Mouse (Mus musculus): ENCODE results near the gene Tmem151b.

Tmem151b gene

DNA sequence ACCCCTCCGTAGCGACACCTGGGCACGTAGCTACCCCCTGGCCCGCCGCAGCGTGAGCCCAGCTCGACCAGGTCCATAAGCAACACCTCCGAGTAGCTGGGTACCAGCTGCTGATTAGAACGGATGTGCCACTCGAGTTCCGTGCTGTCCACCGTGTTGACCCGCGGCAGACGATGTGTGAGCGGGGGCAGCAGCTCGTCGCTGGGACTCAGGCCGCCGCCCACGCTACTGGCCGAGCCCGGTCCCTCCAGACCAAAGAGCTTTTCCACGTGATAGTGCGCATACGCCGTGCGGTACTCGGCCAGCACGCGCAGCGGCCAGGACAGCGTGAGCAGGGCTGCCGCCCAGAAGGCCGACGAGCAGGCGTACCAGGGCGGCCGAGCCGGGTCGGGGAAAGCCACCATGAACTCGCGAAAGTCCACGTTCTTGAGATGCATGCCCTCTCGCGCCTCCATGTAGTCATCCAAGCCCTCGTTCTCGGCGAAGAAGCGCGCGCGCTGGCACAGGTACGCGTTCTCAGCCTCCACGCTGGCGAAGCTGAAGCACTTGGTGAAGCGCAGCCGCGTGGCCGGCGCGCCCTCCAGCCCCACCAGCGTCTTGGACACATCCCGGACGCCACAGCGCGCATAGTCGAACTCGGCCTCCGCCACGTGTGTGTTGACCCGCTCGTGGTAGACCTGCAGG is 4.1 kb downstream of the Tmem151b start:
- no peak for DNase-seq (ENCODE audit: low spot score)

- no peak for DNase-seq (ENCODE audit: low spot score)
Observed at GRCm38 (mm10) chr17:45544873-45545277, 4.6 kb downstream of the Tmem151b start.

GRCm38 (mm10) chr17:45544001-45544872 is 5.2 kb downstream of the Tmem151b start:
- no peak for DNase-seq (ENCODE audit: low spot score)

- DNase-seq (ENCODE audit: low spot score) = no peak
Observed at GRCm38 (mm10) chr17:45543115-45543514, 6.4 kb downstream of the Tmem151b start.

GRCm38 (mm10) chr17:45542705-45543104 is 6.8 kb downstream of the Tmem151b start:
- DNase-seq (ENCODE audit: low spot score) = no peak

DNA sequence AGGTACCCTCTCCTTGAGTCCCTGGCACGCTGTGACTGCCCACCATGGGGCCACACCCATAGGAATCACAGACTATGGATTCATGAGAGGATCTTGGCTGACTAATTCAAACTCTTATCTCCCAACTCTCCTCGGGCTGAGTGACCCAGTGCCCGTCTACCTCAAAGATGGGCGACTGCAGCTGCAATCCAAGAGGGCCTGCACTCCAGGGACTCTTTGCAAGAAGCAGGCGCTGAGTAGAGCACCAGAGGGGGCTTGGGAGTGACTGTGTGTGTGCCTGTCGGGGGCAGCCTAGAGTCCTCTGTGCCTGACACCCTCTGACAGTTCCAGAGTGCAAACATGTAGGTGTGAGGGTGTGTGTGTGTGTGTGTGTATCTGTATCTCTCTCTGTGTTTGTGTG is 7.3 kb downstream of the Tmem151b start:
- DNase-seq (ENCODE audit: low spot score) = no peak

GRCm38 (mm10) chr17:45539664-45540063 is 9.8 kb downstream of the Tmem151b start:
- no peak for DNase-seq (ENCODE audit: low spot score)

DNA sequence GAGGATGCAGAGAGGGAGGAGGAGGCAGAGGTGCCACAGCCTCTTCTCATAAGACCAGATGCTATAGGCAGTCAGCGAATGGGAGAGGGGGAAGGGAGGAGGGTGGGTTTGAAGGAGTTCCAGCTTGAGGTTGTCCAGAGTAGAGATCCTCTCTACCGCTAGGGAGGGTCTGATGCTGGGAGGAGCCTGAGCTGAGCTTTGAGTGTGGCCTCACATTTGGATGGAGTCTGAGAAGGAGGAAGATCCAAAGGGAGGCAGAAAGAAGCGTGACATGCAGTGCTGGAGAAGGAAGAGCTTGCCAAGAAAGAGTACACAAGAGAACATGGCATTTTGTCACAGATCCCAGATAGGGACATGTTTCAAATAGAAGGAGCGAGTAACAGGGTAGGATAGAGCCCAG is 11.1 kb downstream of the Tmem151b start:
- no peak for DNase-seq (ENCODE audit: low spot score)

GRCm38 (mm10) chr17:45536264-45536663 is 13.2 kb downstream of the Tmem151b start:
- peak; percentile 39 for DNase-seq (ENCODE audit: low spot score)

DNA sequence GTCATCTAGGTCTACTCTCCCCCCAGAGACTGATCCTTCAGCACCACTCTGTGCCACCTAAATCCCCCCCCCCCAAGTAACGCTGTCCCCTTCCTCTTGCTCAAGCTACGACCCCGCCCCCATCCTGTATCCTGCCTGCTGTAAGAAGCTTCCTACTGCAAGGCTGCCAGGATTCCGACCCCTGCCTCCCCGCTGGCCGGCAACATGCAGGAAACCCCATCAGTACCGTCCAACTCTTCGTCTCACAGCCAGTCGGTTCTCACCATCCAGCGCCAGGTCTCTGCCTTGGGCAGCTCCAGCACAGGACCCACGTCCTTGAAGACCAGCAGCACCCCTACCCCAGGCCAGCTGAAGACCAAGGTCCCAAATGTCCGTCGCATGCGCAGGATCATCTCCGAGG is 16.6 kb downstream of the Tmem151b start:
- DNase-seq (ENCODE audit: low spot score) = no peak

DNA sequence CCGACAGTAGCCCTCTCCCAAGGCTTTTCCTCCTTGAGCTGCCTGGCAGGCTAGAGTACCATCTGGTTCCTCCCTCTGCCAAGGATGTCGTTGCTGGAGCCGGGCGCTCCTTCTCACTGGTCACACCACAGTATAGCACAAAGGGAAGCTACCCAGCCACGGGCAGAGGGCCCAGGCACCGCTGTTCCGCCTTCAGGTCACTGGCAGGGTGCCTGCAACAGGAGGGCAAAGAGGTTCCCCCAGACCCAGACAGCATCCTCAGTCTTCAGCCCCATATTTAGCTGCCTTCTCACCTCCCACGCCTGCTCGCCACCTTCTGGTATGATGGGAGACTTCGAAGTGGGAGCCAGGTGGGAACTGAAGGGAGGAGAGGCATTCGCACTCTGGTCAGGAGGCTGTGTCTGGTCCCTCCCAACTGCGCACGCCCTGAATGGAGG is 19.1 kb downstream of the Tmem151b start:
- no peak for DNase-seq (ENCODE audit: low spot score)

DNA sequence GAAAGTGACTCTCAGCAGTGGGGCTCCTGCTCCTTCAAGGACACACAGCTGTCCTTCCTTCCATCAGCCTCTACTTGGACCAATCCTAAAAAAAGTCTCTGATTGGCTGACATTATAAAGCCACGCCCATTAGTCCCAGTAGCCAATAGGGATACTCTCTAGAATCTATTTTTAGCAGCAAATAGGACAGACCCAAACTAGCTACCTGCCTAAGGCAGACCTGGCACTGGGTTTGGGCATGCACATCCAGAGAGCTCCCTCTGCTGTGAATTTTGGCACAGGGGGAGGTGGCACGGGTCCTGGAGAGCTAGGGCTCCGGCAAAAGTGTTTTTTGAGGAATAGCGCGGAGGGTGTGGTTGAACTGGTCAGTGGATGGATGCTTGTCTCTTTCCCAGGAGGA is 22.9 kb downstream of the Tmem151b start:
- DNase-seq (ENCODE audit: low spot score) = no peak

DNA sequence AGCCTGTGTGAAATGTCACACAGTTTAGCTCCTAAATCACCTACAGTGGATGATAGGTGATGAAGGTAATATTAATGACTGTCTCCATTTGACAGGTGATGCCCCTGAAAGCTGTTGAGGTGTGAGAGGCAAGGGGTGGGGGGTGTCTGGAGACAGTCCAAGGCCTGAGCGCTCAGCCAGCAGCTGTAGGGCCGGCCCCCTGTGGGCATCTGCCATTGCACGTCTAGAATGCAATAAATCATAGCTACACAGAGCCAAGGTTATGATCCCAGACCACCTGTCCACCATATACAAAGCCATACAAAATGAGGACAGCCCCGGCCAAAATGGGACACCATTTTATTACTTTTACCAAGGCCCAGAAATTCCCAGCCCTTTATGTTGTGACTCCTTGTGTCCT is 24.5 kb downstream of the Tmem151b start:
- no peak for DNase-seq (ENCODE audit: low spot score)

- peak; percentile 32 for DNase-seq (ENCODE audit: low spot score)
Observed at GRCm38 (mm10) chr17:45523263-45523662, 26.2 kb downstream of the Tmem151b start, which contains the start of gene Tcte1. Gene Tcte1 (plus strand): TSS chr17:45523434.

GRCm38 (mm10) chr17:45520136-45520535 is 29.3 kb downstream of the Tmem151b start:
- no peak for DNase-seq (ENCODE audit: low spot score)

GRCm38 (mm10) chr17:45518766-45519475 is 30.6 kb downstream of the Tmem151b start:
- no peak for DNase-seq (ENCODE audit: low spot score)

- DNase-seq (ENCODE audit: low spot score) = no peak
Observed at GRCm38 (mm10) chr17:45517549-45518215, 31.8 kb downstream of the Tmem151b start.

GRCm38 (mm10) chr17:45517135-45517534 is 32.3 kb downstream of the Tmem151b start:
- DNase-seq (ENCODE audit: low spot score) = no peak

- peak; percentile 74 for DNase-seq (ENCODE audit: low spot score)
Observed at GRCm38 (mm10) chr17:45516488-45516887, 33.0 kb downstream of the Tmem151b start.

DNA sequence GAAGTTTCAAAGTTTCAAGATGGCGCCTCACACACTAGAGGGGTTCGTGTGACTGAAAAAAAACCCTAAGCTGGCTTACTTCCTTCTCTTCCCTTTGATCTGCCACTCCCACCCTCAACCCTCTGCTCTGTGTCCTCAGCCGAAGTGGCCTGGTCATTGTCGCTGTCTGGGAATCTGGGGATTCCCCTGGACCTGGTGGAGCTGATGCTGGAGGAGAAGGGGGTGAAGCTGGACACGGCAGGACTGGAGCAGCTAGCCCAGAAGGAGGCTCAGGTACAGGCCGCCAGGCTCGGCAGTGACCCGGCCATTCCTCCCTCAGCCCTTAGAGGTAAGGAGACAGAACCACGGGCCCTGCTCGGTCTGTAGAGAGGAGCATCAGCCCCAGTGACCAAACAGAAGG is 33.7 kb downstream of the Tmem151b start:
- no peak for DNase-seq (ENCODE audit: low spot score)

DNA sequence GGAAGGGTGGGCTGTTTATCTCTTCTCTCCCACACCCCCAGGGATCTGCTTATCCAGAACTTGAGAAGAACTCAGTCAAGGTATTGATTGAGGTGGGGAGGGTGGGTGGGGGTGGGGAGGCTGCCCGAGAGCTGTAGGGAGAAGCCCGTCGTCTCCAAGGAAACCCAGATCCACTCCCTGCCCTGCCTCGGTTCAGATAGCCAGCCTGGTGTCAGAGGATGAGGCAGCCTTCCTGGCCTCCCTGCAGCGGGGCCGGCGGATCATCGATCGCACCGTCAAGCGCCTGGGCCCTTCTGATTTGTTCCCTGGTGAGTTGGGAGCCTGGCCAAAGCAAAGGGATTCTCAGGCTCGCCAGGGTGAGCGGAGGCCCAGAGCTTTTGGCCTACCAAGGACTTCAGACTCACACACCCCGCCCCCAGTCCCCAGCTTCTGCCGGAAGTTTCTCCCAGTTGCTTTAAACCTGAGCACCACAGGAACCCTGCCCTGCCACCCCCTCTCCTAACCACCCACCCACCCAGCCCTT is 34.2 kb downstream of the Tmem151b start:
- no peak for DNase-seq (ENCODE audit: low spot score)

DNA sequence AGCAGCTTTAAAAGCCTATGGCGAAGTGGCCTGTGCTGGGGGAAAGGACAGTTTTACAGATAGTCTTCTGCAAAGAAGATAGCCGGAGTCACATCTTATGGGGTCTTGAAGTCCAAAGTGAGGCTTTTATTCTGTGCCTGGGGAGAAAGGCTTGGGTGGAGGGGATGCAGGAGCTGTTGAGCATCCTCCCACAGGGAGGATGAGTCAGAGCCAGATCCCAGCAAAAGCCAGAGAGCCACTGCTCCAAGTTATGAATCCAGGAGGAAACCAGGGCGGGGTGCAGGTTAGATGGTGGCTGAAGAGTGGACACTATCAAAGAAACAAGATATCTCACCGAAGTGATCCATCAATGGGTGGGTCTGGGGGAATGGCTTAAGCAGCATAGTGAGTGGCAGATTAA is 37.7 kb downstream of the Tmem151b start:
- no peak for DNase-seq (ENCODE audit: low spot score)
